Mouse (Mus musculus): ENCODE data around the gene Sdk2. TPM values are rescaled to one million over a fixed set of nuclear protein-coding genes. Genes with fewer than 3 reads are reported as not detected.

Gene Sdk2
- polyA plus RNA-seq, 1 experiment = 6.7 TPM

GRCm38 (mm10) chr11:113820005-113820404 lies 246.8 kb downstream of the Sdk2 start:
- no peak for DNase-seq (ENCODE audit: low read depth)
- no peak for TF ChIP-seq POLR2A (IDR thresholded peaks at IDR 0.05; ENCODE audit: borderline replicate concordance, extremely low read depth, insufficient read depth, insufficient read length, poor library complexity, severe bottlenecking)

- TF ChIP-seq POLR2A (IDR thresholded peaks at IDR 0.05; ENCODE audit: borderline replicate concordance, extremely low read depth, insufficient read depth, insufficient read length, poor library complexity, severe bottlenecking) = no peak
- no peak for TF ChIP-seq CTCF (IDR thresholded peaks at IDR 0.05; ENCODE audit: borderline replicate concordance, extremely low read depth, insufficient read depth, insufficient read length)
- DNase-seq (ENCODE audit: low read depth) = peak; percentile 47
These were observed 247.8 kb downstream of the Sdk2 start for GRCm38 (mm10) chr11:113819001-113819400.

GRCm38 (mm10) chr11:113816971-113817548 lies 249.8 kb downstream of the Sdk2 start:
- TF ChIP-seq POLR2A (IDR thresholded peaks at IDR 0.05; ENCODE audit: borderline replicate concordance, extremely low read depth, insufficient read depth, insufficient read length, poor library complexity, severe bottlenecking) (no peak), CTCF (IDR thresholded peaks at IDR 0.05; ENCODE audit: borderline replicate concordance, extremely low read depth, insufficient read depth, insufficient read length) (no peak)
- no peak for DNase-seq (ENCODE audit: low read depth)

- peak; percentile 62 for DNase-seq (ENCODE audit: low read depth)
- TF ChIP-seq CTCF (IDR thresholded peaks at IDR 0.05; ENCODE audit: borderline replicate concordance, extremely low read depth, insufficient read depth, insufficient read length) (no peak), POLR2A (IDR thresholded peaks at IDR 0.05; ENCODE audit: borderline replicate concordance, extremely low read depth, insufficient read depth, insufficient read length, poor library complexity, severe bottlenecking) (no peak)
These were observed 250.4 kb downstream of the Sdk2 start for GRCm38 (mm10) chr11:113816439-113816838.

- no peak for DNase-seq (ENCODE audit: low read depth)
- TF ChIP-seq POLR2A (IDR thresholded peaks at IDR 0.05; ENCODE audit: borderline replicate concordance, extremely low read depth, insufficient read depth, insufficient read length, poor library complexity, severe bottlenecking) (no peak), CTCF (IDR thresholded peaks at IDR 0.05; ENCODE audit: borderline replicate concordance, extremely low read depth, insufficient read depth, insufficient read length) (peak; percentile 40; the same call in 1 of the 2 replicates)
These were observed 255.1 kb downstream of the Sdk2 start for GRCm38 (mm10) chr11:113811546-113812339.

- DNase-seq (ENCODE audit: low read depth) = peak; percentile 93
- TF ChIP-seq CTCF (IDR thresholded peaks at IDR 0.05; ENCODE audit: borderline replicate concordance, extremely low read depth, insufficient read depth, insufficient read length) = peak; percentile 91
- TF ChIP-seq POLR2A (IDR thresholded peaks at IDR 0.05; ENCODE audit: borderline replicate concordance, extremely low read depth, insufficient read depth, insufficient read length, poor library complexity, severe bottlenecking) = no peak
These were observed 256.0 kb downstream of the Sdk2 start for GRCm38 (mm10) chr11:113810638-113811545.

GRCm38 (mm10) chr11:113807086-113807485 lies 259.8 kb downstream of the Sdk2 start:
- no peak for DNase-seq (ENCODE audit: low read depth)
- TF ChIP-seq POLR2A (IDR thresholded peaks at IDR 0.05; ENCODE audit: borderline replicate concordance, extremely low read depth, insufficient read depth, insufficient read length, poor library complexity, severe bottlenecking) (no peak), CTCF (IDR thresholded peaks at IDR 0.05; ENCODE audit: borderline replicate concordance, extremely low read depth, insufficient read depth, insufficient read length) (no peak)

GRCm38 (mm10) chr11:113806382-113807077 lies 260.3 kb downstream of the Sdk2 start:
- no peak for DNase-seq (ENCODE audit: low read depth)

GRCm38 (mm10) chr11:113805974-113806373 lies 260.9 kb downstream of the Sdk2 start:
- TF ChIP-seq POLR2A (IDR thresholded peaks at IDR 0.05; ENCODE audit: borderline replicate concordance, extremely low read depth, insufficient read depth, insufficient read length, poor library complexity, severe bottlenecking) = no peak
- TF ChIP-seq CTCF (IDR thresholded peaks at IDR 0.05; ENCODE audit: borderline replicate concordance, extremely low read depth, insufficient read depth, insufficient read length) = no peak

More at GRCm38 (mm10) chr11:113806382-113807077, 260.3 kb downstream of the Sdk2 start:
- no peak for TF ChIP-seq POLR2A (IDR thresholded peaks at IDR 0.05; ENCODE audit: borderline replicate concordance, extremely low read depth, insufficient read depth, insufficient read length, poor library complexity, severe bottlenecking)
- TF ChIP-seq CTCF (IDR thresholded peaks at IDR 0.05; ENCODE audit: borderline replicate concordance, extremely low read depth, insufficient read depth, insufficient read length) = no peak

GRCm38 (mm10) chr11:113803321-113803941 lies 263.4 kb downstream of the Sdk2 start:
- DNase-seq (ENCODE audit: low read depth) = no peak
- TF ChIP-seq POLR2A (IDR thresholded peaks at IDR 0.05; ENCODE audit: borderline replicate concordance, extremely low read depth, insufficient read depth, insufficient read length, poor library complexity, severe bottlenecking) = no peak
- TF ChIP-seq CTCF (IDR thresholded peaks at IDR 0.05; ENCODE audit: borderline replicate concordance, extremely low read depth, insufficient read depth, insufficient read length) = no peak

More at GRCm38 (mm10) chr11:113805974-113806373, 260.9 kb downstream of the Sdk2 start:
- no peak for DNase-seq (ENCODE audit: low read depth)
